Mouse (Mus musculus): ENCODE measurements around the gene Tap2.

- no peak for TF ChIP-seq POLR2A (IDR thresholded peaks at IDR 0.05; ENCODE audit: extremely low read depth, insufficient read depth, low read length)
- no peak for TF ChIP-seq CTCF (IDR thresholded peaks at IDR 0.05; ENCODE audit: low read depth, low read length)
These were observed 24.3 kb upstream of the Tap2 start for GRCm38 (mm10) chr17:34179019-34179418.

Data from liver, adult 2 months (tissue).